Mouse (Mus musculus) adrenal gland, postnatal 4 days (tissue): ENCODE results near the gene Phactr1. TPM values are rescaled to one million over a fixed set of nuclear protein-coding genes. Genes with fewer than 3 reads are reported as not detected.

Experiments used
- DNase-seq, 2 experiments: peaks; one replicate each; pipeline ENCODE4 v3.0.0; 2021 to 2022; ENCODE audit warnings: low spot score in 2 of 2, mixed read lengths in 2 of 2
- total RNA-seq, 2 experiments: library from RNA; stranded (reverse); gene quantifications; 2 replicates each; pipeline ENCODE4 v1.2.3; 2021

Phactr1 gene
- total RNA-seq, 2 experiments from 2014 or later: 20.1 to 23.7 TPM

DNA sequence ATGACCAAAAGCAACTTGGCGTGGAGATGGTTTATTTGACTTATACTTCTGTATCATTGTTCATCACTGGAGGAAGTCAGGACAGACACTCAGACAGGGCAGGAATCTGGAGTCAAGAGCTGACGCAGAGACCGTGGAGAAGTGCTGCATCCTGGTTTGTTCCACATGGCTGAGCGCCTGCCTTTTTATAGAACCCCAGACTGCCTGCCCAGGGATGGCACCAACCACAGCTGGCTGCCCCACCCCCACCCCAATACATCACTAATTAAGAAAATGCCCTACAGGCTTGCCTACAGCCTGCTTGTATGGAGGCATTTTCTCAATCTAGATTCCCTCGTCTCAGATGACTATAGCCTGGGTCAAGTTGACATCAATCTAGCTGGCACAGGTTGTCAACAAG is 338.4 kb downstream of the Phactr1 start:
- DNase-seq: no peak

DNA sequence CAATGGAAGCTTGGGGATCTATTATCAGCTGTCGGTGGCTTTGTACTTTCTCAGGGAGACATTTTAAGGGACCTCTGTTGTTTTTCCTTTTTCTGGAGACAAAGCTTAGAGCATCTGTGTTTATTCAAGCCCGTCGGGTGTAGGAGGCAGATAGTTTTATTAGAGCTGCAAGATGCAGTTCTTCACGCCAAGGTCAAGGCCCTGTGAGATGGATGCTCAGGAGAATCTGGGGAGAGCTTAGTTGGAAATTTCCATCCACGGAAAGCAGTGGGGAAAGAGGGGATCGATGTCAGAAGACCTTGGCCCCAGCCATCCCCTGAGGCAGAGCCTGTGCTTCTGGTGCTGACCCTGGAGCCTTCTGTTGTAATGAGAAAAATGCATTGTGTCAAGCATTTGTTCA is 340.6 kb downstream of the Phactr1 start:
- no peak for DNase-seq

GRCm38 (mm10) chr13:43023005-43023404 is 342.6 kb downstream of the Phactr1 start:
- DNase-seq: no peak

DNA sequence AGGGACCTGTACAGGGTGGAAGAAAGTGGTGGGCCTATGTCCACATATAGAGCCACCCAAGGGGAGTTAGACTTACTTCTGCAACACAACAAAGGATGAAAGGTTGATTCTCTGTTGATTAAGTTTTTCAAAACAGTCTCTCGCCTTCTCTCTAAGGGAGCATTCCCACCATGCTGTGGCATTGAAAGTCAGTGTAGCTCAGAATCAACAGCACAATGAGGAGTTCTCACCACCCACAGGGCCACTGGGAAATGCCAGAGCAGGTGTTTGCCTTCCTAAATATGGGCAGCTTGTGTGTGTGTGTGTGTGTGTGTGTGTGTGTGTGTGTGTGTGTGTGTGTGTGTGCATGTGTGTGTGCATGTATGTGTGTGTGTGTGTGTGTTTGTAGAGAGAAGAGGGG is 347.1 kb downstream of the Phactr1 start:
- no peak for DNase-seq

- no peak for DNase-seq
These were observed 349.8 kb downstream of the Phactr1 start for GRCm38 (mm10) chr13:43030222-43030621.

- DNase-seq: no peak
These were observed 352.0 kb downstream of the Phactr1 start for GRCm38 (mm10) chr13:43032451-43032850.

- no peak for DNase-seq
These were observed 356.1 kb downstream of the Phactr1 start for GRCm38 (mm10) chr13:43036510-43036909.

DNA sequence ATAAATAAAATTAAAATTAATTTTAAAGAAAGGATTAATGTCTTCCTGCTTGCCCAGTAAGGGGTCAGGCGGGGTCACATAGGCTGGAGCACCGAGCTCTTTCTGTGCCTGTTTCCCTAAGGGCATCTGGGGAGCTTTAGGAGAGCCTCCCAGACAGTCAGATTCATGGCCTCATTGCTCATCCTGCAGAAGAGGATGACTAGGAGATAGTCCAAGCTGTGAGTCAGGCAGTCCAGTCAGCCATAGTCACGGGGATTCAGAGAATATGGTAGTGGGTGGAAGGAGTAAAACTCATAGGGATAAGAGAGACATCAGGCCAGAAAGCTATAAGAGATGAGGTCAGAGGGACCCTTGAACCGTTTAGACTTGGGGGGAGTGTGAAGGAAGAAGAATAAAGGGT is 362.3 kb downstream of the Phactr1 start:
- DNase-seq: no peak

DNA sequence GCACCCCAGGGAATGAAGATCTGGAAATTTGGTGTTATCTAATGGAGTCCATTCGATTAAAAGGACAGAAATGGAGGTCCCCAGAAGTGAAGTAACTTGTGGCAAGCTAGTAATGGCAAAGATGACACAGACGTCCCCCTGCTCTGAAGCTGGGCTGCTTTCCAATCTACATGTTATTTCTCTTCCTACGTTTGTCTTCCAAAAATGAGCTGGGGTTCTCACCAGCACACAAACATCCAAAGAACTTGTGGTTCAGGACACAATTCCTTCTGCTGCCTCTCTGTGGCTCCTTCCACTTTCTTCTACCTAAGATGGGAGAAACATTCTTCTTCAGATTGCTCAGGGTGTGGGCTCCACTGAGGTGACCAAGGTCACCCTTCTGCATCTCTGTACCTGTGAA is 368.1 kb downstream of the Phactr1 start:
- DNase-seq: no peak

DNA sequence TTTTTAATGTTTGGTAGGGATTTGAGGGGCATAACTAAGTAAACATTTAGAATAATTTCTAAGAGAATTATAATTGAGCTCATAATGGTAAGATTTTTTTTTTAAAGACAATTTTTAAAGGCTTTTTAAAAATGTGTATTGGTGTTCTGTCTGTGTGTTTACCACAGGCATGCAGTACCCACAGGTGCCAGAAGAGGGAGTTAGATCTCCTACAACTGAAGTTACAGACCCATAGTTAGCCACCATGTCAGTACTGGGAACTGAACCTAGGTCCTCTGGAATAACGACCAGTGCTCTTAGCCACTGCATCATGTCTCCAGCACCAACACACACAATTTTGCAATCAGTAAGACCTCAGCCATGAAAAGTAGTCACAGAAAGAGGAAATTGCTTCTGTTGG is 372.8 kb downstream of the Phactr1 start:
- no peak for DNase-seq

- no peak for DNase-seq
These were observed 374.7 kb downstream of the Phactr1 start for GRCm38 (mm10) chr13:43055136-43055535.

- no peak for DNase-seq
These were observed 376.7 kb downstream of the Phactr1 start for GRCm38 (mm10) chr13:43057104-43057503.

DNA sequence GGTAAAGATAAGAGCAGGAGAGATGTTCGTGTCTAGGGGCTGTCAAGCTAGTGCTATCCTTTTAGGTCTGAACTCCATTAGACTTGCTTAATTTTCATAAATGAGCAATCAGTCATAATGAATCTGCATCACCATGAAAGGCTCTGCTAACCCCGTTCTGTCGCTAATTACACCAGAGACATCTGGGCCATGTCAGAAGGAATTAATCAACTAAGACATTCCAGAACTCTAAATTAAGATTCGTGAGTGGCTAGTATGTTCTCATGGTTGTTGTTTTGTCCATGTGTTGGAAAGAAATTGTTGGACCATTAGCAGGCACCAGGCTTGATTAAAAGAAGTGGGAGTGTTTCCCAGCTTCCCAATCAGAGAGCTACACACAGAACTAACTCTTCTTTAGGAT is 382.9 kb downstream of the Phactr1 start:
- DNase-seq: no peak

DNA sequence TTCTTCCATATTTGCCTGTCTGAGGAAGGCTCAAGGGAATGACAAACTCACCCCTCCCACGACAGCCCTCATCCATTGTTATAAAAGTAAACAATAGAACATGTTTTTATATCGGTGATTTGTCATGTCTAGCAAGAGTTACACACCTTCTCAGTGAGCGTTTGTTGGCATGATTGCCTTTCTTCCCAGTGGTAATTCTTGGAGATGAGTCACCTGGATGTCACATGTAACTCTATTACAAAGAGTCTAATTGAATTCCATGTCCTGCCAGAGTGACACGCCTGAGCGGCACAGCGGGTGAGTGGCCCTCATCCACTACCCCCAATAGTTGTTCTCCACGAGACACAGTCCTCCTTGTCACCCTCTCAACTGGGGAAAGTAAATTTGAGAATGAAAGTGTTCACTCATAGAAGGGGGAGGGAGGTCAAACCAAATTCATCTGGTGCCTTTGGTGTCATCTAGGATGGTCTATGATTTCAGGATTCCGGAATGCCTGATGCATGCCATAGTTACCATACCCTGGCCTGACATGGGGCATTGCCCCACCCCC is 388.4 kb downstream of the Phactr1 start:
- no peak for DNase-seq

DNA sequence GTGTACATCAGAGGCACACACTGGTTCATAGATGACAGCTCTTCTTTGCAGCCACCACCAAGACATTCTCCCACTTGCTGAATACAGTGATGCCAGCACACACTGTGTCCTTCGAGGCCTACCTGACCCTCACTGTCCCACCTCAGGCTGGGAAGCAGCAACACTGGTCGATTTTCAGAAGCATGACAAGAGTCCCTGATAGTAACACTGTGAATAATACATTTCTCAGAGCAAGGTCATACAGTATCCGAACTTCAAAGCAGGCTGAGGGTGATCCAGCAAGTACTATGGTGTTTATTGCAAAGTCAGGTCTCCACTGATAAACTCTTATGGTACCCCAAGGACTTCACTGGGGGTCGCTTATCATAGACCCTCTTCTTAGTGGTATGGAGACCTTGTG is 390.1 kb downstream of the Phactr1 start:
- DNase-seq: no peak

DNA sequence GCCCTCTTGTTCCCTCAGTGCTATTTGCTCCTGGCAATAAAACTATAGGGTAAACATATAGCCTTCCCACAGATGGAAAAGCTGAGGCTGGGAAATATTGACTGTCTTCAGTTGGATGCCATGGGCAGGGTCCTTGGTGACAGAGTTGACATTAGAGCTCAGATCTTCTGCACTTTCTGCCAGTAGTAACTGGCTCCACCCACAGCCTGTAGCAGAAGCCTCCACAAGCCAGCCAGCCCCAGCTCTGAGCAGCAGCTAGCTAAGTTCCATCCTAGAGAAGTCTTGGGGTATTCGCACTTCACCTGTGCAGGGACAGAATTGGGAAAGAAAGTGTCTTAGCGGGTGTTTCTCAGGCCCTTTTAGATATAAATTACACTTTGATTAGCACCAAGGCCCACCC is 390.5 kb downstream of the Phactr1 start:
- no peak for DNase-seq

- no peak for DNase-seq
These were observed 395.0 kb downstream of the Phactr1 start for GRCm38 (mm10) chr13:43075456-43075855.

GRCm38 (mm10) chr13:43077485-43077884 is 397.1 kb downstream of the Phactr1 start:
- no peak for DNase-seq

DNA sequence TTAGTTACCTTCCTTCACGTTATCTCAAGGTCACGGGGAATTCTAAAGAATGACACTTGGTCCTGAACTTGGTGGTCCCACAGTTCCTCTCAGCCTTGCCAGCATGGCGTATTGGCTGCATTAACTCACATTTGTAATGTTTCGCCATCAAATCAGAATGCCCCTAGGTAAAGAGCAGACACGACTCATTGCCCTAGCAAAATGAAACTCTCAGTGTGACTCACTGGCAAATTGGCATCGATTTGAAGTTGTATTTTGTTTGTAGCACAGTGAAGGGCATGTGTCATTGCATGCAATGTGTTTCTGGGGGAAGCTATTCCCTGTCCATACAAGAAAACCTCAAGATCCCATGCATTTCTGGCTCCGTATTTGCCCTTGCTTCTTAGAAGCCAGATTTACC is 404.8 kb downstream of the Phactr1 start:
- no peak for DNase-seq

- DNase-seq: no peak
These were observed 413.9 kb downstream of the Phactr1 start for GRCm38 (mm10) chr13:43094365-43094764.

DNA sequence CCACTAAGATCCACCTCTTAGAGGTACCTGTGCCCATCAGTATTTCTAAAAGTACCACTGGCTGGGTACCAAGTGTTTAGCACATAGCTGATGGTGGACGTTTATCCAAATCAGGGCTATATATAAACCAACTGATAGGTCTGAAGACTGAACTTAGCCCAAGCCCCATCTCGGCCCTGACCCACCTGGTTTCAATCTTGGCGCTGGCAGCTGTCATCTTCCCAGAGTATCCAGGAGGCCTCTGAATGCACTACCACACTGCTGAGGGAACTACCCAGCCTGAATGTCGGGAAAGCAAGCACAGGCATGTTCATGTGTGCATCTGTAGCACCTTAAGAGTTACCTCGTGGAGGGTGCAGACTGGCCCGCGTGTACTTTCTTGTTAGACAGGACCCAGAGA is 422.5 kb downstream of the Phactr1 start:
- DNase-seq: no peak

- no peak for DNase-seq
These were observed 424.1 kb downstream of the Phactr1 start for GRCm38 (mm10) chr13:43104496-43104895.

GRCm38 (mm10) chr13:43112280-43112679 is 431.9 kb downstream of the Phactr1 start:
- no peak for DNase-seq

DNA sequence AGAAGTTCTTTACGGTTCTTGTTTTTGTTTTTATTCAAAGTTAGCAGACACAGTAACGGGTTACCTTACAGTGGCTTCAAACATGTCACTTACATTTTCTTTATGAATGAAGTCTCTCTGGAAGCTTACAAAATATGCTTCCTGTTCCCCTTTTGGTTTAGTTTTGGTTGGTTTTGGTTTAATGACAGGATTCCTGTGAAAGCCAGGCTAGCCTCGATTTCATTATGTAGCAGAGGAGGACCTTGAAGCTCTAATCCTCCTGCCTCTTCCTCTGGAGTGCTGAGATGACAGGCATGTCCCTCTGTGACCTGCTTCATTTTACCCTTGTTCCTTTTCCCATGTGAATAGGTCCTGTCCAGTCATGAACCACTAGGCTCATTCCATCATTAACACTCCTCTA is 432.3 kb downstream of the Phactr1 start:
- no peak for DNase-seq
